Mouse (Mus musculus) kidney, postnatal 36 days (tissue): ENCODE measurements at regions not wholly inside any gene's neighbourhood (a gene's known extent, or its start where the extent isn't known, plus 50 kb on each side); places are given as distances from the start of the nearest gene placed in this dataset.

Experiments used
- DNase-seq, 2 experiments: peaks; one replicate each; pipeline ENCODE4 v3.0.0; 2021 to 2022; ENCODE audit warnings: mixed read lengths in 2 of 2

DNA sequence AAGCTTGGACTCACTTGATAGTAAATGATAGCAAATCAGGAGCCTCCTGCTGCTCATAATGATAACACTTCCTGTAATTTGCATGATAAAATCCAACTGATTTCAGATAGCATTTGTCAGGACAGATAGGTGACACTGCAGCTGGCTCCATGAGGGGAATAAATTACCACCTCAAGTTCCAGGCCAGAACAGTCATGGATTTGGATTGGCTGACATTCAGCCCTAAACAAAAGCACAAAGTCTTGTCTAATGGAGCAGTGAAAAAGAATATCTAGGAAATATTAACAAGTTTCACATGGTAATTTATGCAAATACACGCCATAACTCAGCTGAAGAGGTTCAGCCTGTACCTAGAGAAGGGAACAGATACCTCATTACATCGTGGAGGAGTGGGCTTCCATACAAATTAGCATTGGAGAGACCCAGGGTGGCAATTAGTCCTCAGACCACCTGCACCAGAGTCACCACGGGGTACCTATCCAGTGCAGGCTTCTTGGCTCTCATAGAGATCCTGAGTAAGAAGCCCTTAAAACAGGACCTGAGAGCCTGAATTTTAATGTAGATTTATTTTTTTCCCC is 587.3 kb upstream of the Plxna2 start:
- peak in 1 of 2 experiments; percentile 8 for DNase-seq

DNA sequence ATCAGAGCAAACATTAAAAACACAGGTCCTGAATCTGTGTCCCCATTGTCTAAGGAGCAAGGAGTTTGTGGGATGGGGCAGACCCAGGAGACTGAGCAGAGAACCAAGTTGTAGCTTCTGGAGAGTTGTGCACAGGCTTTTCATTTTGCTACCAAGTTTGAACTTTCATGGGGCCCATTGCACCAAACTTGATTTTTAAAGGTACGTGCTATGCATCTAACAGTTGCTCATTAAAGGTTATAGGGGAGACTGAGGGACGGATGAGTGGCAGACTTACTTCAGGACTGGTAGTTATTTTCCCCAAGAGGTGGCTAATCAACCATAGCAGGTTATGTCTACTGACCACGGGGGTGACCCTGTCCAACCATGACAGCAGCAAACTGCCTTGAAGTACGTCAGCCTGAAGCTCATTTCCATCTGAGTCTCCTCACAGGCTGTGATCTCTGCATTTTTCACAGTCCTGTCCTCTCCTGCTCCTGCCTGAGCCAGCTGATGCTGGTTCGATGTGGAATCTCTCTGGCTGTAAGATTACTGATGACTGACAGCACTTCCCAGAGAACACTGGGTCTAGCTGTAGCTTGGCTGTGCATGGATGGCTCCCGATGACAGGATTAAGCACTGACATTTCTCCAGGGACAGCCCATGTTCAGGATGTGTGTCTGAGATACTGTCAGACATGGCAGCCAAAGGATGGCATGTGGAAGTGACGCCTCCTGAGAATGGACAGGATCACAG is 590.9 kb upstream of the Plxna2 start:
- DNase-seq: no peak

DNA sequence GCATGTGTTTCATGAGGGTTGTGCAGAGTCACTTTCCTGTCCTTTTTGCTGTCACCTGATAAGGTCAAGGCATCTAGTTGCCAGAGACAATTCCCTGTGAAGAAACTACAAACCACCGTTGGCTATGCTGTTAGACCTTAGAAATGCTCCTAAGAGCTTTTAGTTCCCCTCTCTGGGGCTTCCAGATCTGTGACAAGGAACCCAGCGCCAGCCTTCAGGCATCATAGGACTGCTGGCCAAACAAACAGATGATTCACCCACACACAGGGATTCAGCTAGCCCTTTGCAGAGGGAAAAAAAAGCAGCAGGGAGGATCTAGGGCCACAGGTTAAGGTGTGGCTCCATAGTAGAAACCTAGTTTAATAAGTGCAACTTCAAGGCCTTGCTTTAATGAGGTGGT is 591.8 kb upstream of the Plxna2 start:
- no peak for DNase-seq

DNA sequence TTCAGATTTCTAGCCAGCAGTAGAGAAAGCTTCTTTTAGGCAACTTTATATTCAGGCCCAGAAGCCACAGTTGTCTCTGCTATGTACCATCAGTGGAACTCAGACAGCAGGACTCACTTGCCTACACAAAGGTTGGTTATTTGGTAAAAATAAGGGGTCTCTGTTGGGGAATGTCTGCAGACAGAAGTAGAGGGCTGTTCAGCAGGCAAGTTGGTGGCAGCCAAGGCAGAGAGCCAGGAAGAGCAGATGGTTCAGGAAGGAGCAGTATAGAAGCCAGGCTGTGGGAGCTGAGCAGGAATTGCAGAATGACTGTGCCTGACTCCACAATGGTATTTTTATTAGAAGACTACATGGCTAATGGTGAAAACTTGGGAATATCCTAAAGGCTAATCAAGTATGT is 598.7 kb upstream of the Plxna2 start:
- DNase-seq: no peak

DNA sequence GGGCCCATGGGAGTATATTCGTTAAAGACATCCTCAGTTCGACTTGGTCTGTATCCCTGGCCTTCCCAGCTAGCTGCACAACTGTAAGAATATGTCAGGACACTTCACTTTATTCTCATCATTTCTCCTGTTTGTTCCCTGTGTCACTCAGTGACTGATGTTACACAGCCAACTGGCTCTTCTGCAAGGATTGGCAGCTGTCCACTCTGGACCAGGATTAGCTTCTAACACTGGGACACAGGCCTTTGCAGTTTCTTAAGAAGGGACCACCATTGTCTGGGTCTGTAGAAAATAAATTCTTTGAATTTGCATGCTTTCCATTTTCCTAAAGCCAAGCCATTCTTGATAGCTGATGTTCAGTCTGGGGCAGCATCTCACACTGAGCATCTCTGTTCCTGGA is 622.1 kb upstream of the Camk1g start:
- DNase-seq: no peak

DNA sequence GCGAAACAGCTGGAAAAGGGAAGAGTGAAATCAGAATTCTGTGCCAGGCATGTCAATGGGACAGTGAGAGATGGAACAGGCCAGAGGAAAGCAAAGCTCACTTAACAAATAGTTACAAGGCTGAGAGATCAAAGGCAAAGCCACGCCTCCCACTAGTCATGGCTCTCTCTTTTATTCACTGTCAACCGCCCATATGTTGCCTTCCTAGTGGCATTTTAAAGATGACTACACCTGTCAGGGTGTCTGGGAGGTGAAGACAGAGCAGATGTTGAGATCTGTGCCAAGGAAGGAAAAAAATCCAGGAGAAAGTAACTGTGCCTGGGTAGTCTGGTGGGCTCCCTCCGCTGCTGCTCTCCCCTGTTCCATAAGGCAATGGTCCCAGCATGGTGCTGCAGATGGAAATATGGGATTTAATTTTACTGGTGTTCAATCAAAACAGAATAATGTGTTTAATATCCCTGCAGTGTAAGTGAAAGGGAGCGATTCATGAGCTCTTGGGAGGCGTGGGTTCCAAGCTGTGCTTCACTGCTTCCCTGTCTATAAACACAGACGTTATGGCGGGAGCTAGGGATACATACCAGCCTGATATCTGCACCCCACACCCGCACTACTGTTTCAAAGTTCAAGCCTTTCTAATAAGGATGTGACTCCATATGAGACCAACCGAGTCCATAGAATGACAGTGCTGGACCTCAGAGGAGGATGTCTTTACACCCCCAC is 620.0 kb upstream of the Camk1g start:
- no peak for DNase-seq

DNA sequence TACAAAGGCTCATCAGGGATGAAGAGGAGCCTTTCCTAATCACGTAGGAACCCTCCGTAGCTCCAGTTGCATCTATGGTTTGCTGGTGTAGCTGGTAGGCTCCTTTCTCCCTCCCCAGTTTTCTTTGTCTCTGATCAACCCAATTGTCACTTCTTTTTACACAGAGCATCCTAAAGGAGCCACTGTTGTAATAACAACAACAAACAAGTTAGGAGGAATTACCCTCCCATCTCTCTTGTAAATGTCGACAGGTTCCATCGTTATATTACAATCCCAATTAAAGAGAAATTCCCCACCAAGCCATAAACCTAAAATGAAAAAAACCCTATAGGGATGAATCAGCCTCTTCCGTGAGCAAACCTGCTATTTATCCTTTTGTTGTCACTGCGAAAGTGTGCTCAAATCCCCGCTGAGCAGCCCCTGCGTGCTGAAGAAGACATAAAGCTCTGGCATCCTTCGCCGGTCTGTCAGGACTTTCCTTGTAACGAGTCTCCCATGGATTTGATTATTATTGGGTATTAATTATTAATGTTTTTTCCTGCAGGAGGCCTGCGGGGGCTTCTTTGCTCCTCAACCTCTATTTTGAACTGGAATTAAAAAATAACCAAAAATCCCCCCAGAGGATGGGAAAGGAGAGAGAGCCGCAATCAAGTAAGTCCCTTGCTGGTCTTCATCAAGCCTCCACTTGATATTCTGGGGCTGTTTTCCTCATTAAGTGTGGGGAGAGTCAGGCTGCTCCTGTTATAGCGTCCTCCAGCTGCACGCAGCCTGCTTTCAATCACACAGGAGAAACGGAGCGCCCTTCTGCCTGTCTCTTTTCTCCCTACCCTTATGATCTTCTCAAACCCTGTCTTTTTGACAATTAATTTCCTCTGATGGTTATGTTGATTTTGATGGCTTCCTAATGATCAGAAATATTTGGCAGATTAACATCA is 619.1 kb upstream of the Camk1g start:
- DNase-seq: no peak

DNA sequence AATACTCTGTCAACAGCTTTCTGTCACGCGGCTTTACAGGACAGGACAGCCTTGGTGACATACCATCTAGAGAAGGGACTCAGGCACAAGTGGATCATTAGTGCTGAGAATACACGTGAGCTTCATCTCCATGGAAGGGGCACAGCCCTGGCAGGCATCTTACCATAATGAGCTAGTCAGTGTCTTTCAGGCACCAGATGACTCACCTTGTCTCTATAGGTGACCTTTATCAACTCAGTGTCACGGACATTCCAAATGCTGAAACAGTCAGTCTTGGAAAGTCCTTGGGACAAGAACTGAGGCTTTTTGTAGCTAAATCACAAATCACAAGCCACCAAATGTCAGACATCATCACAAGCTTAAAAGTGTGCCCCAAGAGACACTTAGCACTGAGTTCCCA is 610.5 kb upstream of the Camk1g start:
- DNase-seq: no peak

DNA sequence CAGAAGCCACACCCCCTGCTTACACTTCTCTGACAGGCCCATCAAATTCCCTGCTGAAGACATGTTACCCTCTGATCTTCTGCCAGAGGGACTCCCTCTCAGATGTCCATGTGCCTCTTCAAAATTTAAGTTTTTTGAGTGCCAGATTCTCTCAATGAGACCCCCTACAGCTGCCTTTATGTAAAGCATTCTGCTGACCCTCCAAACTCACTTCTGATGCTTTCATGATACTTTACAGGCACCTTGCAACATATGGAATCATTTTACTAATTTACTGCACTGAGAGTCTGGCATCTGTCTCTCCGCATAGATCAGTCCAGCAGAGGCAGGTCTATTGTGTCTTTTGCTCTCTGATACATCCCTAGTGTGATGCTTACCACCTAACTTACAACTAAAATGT is 601.4 kb upstream of the Camk1g start:
- no peak for DNase-seq

DNA sequence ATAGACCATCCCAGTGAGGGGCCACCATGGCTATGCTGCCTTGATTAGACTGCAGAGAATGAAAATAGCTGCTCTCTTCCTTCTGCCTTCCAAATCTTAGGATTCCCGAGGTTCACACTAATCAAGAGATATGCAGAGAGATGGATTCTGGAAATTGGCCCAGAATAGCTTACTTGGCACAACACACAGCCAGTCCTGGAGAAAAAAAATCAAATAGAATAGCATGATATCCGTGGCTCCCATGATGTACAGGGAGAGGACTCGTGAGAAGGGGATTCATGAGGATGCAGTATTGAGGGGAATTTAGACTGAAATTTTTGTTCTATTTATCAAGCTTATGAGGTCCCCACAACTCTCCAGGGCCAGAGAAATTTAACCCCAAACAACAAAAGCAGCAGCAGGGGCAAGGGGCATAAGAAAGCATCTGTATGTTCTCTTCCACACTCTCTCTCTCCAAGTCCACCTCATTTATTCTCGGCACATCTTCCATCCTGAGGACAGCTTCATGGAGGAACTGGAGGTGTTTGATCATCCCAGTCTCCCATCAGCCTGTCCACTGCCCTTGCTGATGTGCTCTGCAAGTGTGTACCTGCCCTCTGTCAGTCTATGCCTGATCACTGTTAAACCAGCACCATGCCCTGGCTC is 599.3 kb upstream of the Camk1g start:
- no peak for DNase-seq

DNA sequence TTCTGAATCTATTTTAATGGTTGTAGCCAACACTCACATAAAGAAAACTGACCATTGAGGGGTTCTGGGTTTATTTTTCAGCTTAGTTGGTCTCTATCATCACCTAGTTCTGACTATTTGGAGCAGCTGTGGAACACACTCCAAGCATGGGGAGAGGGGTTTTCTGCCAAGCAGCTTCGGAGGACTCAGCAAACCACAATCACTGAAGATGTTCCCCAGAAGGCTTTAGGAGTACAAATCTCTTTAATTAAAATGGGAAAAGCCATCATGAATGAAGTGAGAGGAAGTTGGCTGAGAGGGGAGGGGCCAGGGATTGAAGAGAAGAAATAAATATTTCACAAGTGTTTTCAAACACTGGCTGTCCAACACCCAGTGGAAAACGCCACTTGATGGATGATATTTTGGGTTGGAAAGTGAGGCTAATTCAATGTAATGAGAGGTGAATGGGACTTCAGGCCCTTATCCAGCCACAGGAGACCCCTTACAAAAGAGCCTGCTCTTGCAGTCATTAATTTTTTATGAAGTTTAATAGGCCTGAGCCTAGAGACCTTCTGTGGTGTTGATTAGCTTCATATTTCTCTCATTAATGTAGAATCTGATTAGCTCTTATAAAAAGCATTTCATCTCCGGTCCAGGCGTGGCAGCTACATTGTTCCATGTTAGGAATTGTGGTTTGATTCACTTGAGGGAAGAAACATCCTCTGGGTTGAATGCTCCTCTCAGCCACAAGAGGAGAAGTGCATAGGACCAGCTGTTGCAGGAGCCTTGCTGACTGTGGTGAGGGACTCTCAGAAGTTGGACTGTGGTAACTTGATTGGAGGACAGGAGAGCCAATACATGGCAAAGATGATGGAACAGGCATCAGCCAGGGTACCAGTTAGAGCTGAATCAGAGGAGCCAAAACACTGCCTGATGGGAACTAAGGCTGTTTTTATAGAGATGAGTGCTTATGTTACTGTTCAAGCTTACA is 598.1 kb upstream of the Camk1g start:
- no peak for DNase-seq

DNA sequence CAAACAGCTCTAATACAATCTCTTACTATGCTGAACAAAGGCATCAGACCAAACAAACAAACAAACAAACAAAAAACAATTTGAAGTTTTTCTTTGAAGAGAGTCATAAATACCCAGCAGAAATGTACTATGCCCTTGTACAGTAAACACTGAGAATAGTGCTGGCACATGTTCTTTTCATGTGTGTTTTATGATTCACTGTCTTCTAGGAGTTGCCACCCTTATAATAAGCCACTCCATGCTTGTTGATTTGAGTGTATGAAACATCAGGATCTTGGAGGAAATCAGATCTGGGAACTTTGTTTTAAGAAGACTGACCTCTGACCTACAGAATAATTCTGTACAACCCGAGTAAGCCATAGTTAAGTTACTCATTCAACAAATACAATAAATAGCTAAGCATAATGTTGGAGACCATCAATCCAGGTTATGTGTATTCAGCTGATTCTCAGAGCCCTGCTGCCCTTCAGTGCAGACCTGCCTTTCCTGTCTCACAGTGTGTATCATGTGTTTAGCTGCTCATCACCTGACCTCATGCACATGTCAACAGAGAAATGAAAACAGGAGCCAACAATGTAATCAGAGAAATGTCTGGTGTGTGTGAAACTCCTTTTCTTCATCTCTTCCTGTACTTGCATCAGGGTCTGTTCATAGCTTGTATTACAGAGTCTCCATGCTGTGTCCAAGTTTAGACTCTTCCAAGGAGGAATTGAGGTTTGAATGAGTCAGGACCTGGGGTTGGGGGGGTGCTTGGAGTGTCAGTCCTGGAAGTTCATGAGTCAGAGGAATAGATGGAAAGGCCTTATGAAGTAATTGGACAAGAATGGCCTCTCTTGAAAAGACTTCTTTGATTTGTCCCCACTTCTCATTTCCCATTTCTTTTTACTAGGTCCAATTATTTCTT is 596.8 kb upstream of the Camk1g start:
- DNase-seq: no peak

DNA sequence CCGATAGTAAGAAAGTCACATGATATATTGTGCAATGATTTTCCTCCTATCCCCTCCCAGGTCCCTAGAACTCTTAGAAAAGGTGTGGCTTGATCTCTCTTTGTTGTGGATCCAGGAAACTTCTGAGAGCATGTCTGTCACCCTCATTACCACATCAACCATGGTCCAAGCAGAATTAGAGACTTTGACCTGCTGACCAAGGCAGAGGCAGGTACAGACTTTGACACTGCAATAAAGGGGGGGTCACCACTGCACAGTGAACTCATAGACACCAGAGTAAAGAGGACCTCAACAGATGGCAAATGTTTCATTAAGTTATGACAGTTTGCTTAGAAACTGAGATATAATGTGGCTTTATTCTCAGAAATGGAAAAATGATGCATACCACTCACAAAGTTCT is 595.2 kb upstream of the Camk1g start:
- DNase-seq: peak in 1 of 2 experiments; percentile 3

DNA sequence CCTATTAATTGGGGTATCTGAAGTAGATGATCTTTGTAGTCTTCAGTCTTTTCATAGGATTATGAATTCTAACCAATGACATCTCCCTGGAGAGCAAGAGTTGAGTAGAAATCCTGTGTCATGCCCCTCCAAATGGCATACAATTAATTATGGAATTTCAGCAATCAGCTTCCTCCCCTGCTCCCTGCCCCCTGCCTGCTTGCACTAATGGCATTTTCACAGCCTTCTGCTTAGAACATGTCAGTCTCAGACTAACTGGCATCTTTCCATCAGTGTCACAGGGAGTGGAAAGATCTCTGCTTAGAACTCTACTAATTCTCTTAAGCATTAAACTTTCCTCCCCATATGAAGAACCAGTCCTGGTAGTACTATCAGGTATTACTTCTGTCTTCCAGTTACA is 581.8 kb upstream of the Camk1g start:
- DNase-seq: no peak

DNA sequence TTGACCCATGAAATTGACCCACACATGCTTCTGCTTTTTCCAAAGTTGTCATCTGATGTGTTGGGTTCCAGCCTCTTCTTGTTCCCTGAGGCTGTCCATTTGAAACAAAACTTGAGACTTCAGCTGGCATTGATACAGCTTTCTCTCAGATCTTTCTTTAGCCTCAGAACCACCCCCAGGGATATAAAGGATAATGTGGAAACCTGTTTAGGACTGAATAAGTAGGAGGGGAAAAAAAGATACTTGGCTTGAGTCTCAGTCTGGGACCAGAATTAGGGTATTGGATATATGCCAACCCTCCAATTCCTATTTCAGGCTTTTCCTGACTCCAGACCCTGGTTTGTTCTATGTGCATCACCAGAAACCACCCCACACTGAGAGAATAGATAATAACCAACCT is 579.7 kb upstream of the Camk1g start:
- DNase-seq: no peak

DNA sequence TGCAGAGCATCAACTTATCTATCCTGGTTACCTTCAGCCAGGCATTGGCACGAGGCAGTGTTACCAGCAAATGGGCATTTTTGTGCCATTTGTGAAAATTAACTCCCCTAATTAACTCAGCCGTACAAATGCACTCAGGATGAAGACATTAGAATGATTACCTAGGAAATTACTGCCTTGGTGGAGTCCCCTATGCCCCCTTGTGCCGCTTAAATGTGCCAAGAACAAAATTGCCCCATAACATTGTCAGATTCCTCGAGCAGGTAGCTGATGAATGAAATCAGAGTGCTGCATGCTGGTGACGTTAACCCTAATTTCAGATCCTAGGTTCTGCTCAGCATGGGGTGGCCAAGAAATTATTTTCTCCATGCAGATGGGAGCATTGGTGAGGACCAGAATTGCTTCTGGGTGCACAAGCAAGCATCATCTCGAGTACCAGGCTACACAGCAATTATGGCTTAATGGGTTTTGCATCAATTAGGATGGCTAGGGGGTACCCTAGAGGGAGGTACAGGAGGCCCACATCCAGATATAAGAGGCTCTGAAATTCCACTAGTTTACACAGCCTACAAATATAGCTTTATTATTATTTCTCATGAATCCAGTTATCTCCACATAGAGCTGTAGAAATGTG is 577.0 kb upstream of the Camk1g start:
- DNase-seq: no peak

DNA sequence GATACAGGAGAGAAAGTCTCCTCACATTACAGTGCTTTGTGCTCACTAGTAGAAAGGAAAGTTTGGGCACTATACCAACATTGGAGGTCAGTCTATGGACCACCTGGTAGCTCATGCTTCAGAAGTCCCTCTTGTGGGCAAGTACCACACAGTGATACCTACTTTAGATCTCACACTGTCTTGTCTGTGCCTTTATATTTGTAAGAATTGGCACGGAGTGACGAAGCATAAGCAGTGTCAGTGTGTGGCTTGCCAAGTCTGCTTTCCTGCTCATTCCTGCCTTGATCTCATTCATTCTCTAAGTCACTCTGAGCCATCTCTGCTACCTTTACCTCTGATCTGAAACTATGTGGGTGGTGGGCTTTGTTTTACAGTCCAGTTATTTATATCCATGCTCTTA is 565.9 kb upstream of the Camk1g start:
- DNase-seq: no peak

DNA sequence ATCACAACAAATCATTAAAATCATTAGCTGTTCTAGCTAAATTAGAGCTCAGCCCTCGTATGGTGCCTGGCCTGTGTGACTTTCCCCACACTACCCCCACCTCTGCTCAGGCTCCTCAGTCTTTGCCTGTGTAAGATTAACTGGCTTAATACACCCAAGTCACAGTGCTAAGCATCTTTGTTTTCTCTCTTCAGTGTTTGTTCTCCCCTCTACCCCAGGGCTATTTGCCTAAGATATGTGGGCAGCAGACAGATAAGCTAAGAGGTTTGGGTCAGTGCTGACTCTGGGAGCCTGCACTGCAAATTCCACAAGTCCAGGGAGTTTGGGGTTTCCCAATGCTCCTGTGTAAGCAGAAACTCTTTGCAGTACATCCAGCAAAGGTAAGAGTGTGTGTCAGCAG is 564.2 kb upstream of the Camk1g start:
- no peak for DNase-seq

DNA sequence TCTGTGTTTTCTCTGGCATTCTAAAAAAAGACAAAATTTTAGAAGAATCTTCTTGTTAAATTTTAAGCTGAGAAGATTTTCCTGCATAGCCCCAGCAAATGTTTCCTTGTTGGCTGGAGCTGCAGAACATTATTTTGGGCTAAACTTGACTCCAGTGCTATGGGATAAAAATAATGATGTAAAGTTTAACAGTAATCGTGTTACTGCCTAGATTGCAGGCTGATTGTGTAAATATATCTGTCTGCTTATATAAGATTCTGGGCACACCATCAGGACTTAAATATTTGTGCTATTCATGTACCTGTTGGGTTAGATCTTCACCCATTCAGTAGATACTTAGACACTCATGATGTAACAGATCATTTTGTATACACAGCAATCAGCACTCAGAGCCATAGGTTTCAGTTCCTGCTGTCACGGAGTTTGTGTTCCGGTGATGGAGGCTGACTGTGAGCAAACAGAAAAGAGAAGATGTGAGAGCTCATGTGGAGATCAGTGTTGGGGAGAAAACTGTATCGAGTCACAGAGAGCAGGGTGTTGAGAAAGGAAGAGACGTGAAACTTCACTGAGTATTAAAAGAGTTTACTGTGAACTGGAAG is 561.1 kb upstream of the Camk1g start:
- DNase-seq: no peak
